Mouse (Mus musculus): ENCODE data around the gene Arhgap28. TPM values are rescaled to one million over a fixed set of nuclear protein-coding genes. Genes with fewer than 3 reads are reported as not detected.

Gene Arhgap28
- polyA plus RNA-seq, 1 experiment = 0.83 TPM

GRCm38 (mm10) chr17:67930957-67931356 is 73.0 kb downstream of the Arhgap28 start:
- Histone ChIP-seq H3K4me1 (ENCODE audit: control insufficient read depth, insufficient read depth, insufficient read length, low read length) (peaks cover 13% of the 10 kb centered on the region), H3K27ac (replicated peaks; ENCODE audit: low read depth, low read length) (0 out of 2 replicates have a peak overlapping the region, but pooled peaks have one; percentile 1), H3K4me3 (ENCODE audit: insufficient read depth, low read depth, low read length) (no peak overlapping the region)

GRCm38 (mm10) chr17:67930467-67930866 is 73.5 kb downstream of the Arhgap28 start:
- Histone ChIP-seq H3K4me1 (ENCODE audit: control insufficient read depth, insufficient read depth, insufficient read length, low read length) (peaks cover 13% of the 10 kb centered on the region), H3K4me3 (ENCODE audit: insufficient read depth, low read depth, low read length) (no peak overlapping the region)

GRCm38 (mm10) chr17:67928280-67928679 is 75.6 kb downstream of the Arhgap28 start:
- H3K4me1 ChIP-seq (ENCODE audit: control insufficient read depth, insufficient read depth, insufficient read length, low read length) = peaks cover 11% of the 10 kb centered on the region
- H3K27ac ChIP-seq (replicated peaks; ENCODE audit: low read depth, low read length) = no peak overlapping the region
- H3K4me3 ChIP-seq (ENCODE audit: insufficient read depth, low read depth, low read length) = no peak overlapping the region

More at GRCm38 (mm10) chr17:67930467-67930866, 73.5 kb downstream of the Arhgap28 start:
- 0 out of 2 replicates have a peak overlapping the region, but pooled peaks have one; percentile 1 for H3K27ac ChIP-seq (replicated peaks; ENCODE audit: low read depth, low read length)

- Histone ChIP-seq H3K4me1 (ENCODE audit: control insufficient read depth, insufficient read depth, insufficient read length, low read length) (peaks cover 11% of the 10 kb centered on the region), H3K27ac (replicated peaks; ENCODE audit: low read depth, low read length) (no peak overlapping the region), H3K4me3 (ENCODE audit: insufficient read depth, low read depth, low read length) (no peak overlapping the region)
Measured at GRCm38 (mm10) chr17:67927864-67928263, 76.1 kb downstream of the Arhgap28 start.

- no peak overlapping the region for H3K4me3 ChIP-seq (ENCODE audit: insufficient read depth, low read depth, low read length)
- no peak overlapping the region for H3K27ac ChIP-seq (replicated peaks; ENCODE audit: low read depth, low read length)
Measured at GRCm38 (mm10) chr17:67919959-67920358, 84.0 kb downstream of the Arhgap28 start.

GRCm38 (mm10) chr17:67918201-67918600 is 85.7 kb downstream of the Arhgap28 start:
- Histone ChIP-seq H3K27ac (replicated peaks; ENCODE audit: low read depth, low read length) (no peak overlapping the region), H3K4me1 (ENCODE audit: control insufficient read depth, insufficient read depth, insufficient read length, low read length) (peaks cover 5% of the 10 kb centered on the region; the same call in 1 of the 2 replicates), H3K4me3 (ENCODE audit: insufficient read depth, low read depth, low read length) (no peak overlapping the region)

More at GRCm38 (mm10) chr17:67919959-67920358, 84.0 kb downstream of the Arhgap28 start:
- H3K4me1 ChIP-seq (ENCODE audit: control insufficient read depth, insufficient read depth, insufficient read length, low read length) = no peaks in the 10 kb centered on the region

- H3K27ac ChIP-seq (replicated peaks; ENCODE audit: low read depth, low read length) = no peak overlapping the region
- no peak overlapping the region for H3K4me3 ChIP-seq (ENCODE audit: insufficient read depth, low read depth, low read length)
- H3K4me1 ChIP-seq (ENCODE audit: control insufficient read depth, insufficient read depth, insufficient read length, low read length) = peaks cover 5% of the 10 kb centered on the region; the same call in 1 of the 2 replicates
Measured at GRCm38 (mm10) chr17:67916901-67917300, 87.0 kb downstream of the Arhgap28 start.

GRCm38 (mm10) chr17:67912640-67913039 is 91.3 kb downstream of the Arhgap28 start:
- Histone ChIP-seq H3K4me1 (ENCODE audit: control insufficient read depth, insufficient read depth, insufficient read length, low read length) (peaks cover 5% of the 10 kb centered on the region; the same call in 1 of the 2 replicates), H3K27ac (replicated peaks; ENCODE audit: low read depth, low read length) (no peak overlapping the region), H3K4me3 (ENCODE audit: insufficient read depth, low read depth, low read length) (no peak overlapping the region)

GRCm38 (mm10) chr17:67912051-67912450 is 91.9 kb downstream of the Arhgap28 start:
- Histone ChIP-seq H3K27ac (replicated peaks; ENCODE audit: low read depth, low read length) (no peak overlapping the region), H3K4me1 (ENCODE audit: control insufficient read depth, insufficient read depth, insufficient read length, low read length) (peaks cover 5% of the 10 kb centered on the region; the same call in 1 of the 2 replicates), H3K4me3 (ENCODE audit: insufficient read depth, low read depth, low read length) (no peak overlapping the region)

- Histone ChIP-seq H3K4me1 (ENCODE audit: control insufficient read depth, insufficient read depth, insufficient read length, low read length) (peaks cover 1% of the 10 kb centered on the region; the same call in 1 of the 2 replicates), H3K4me3 (ENCODE audit: insufficient read depth, low read depth, low read length) (no peak overlapping the region), H3K27ac (replicated peaks; ENCODE audit: low read depth, low read length) (no peak overlapping the region)
Measured at GRCm38 (mm10) chr17:67908537-67908936, 95.4 kb downstream of the Arhgap28 start.

- no peaks in the 10 kb centered on the region for H3K4me1 ChIP-seq (ENCODE audit: control insufficient read depth, insufficient read depth, insufficient read length, low read length)
- H3K4me3 ChIP-seq (ENCODE audit: insufficient read depth, low read depth, low read length) = no peak overlapping the region
- H3K27ac ChIP-seq (replicated peaks; ENCODE audit: low read depth, low read length) = no peak overlapping the region
Measured at GRCm38 (mm10) chr17:67908137-67908536, 95.8 kb downstream of the Arhgap28 start.

GRCm38 (mm10) chr17:67907532-67908054 is 96.3 kb downstream of the Arhgap28 start:
- Histone ChIP-seq H3K4me3 (ENCODE audit: insufficient read depth, low read depth, low read length) (no peak overlapping the region), H3K4me1 (ENCODE audit: control insufficient read depth, insufficient read depth, insufficient read length, low read length) (no peaks in the 10 kb centered on the region), H3K27ac (replicated peaks; ENCODE audit: low read depth, low read length) (no peak overlapping the region)

GRCm38 (mm10) chr17:67906236-67906635 is 97.7 kb downstream of the Arhgap28 start:
- H3K27ac ChIP-seq (replicated peaks; ENCODE audit: low read depth, low read length) = no peak overlapping the region
- no peaks in the 10 kb centered on the region for H3K4me1 ChIP-seq (ENCODE audit: control insufficient read depth, insufficient read depth, insufficient read length, low read length)
- no peak overlapping the region for H3K4me3 ChIP-seq (ENCODE audit: insufficient read depth, low read depth, low read length)

- Histone ChIP-seq H3K4me1 (ENCODE audit: control insufficient read depth, insufficient read depth, insufficient read length, low read length) (no peaks in the 10 kb centered on the region), H3K27ac (replicated peaks; ENCODE audit: low read depth, low read length) (no peak overlapping the region), H3K4me3 (ENCODE audit: insufficient read depth, low read depth, low read length) (no peak overlapping the region)
Measured at GRCm38 (mm10) chr17:67904315-67904944, 99.5 kb downstream of the Arhgap28 start.

GRCm38 (mm10) chr17:67902847-67903246 is 101.1 kb downstream of the Arhgap28 start:
- no peak overlapping the region for H3K27ac ChIP-seq (replicated peaks; ENCODE audit: low read depth, low read length)

GRCm38 (mm10) chr17:67901161-67901560 is 102.8 kb downstream of the Arhgap28 start:
- Histone ChIP-seq H3K27ac (replicated peaks; ENCODE audit: low read depth, low read length) (no peak overlapping the region), H3K4me3 (ENCODE audit: insufficient read depth, low read depth, low read length) (no peak overlapping the region), H3K4me1 (ENCODE audit: control insufficient read depth, insufficient read depth, insufficient read length, low read length) (no peaks in the 10 kb centered on the region)

More at GRCm38 (mm10) chr17:67902847-67903246, 101.1 kb downstream of the Arhgap28 start:
- no peak overlapping the region for H3K4me3 ChIP-seq (ENCODE audit: insufficient read depth, low read depth, low read length)
- H3K4me1 ChIP-seq (ENCODE audit: control insufficient read depth, insufficient read depth, insufficient read length, low read length) = no peaks in the 10 kb centered on the region

Data from brown adipose tissue, adult 24 weeks (tissue).